Mouse (Mus musculus) embryo, embryonic 11 days (tissue): ENCODE results near the gene Ppp2r3a.
A peak's percentile ranks its signal among the peaks of the same experiment; 100 is the strongest.

Source experiments
- DNase-seq: peaks from one replicate; pipeline ENCODE4 v3.0.0-alpha.2; 2015

Ppp2r3a gene

GRCm38 (mm10) chr9:101250981-101251643 lies 483 bp downstream of the Ppp2r3a start:
- DNase-seq: no peak

GRCm38 (mm10) chr9:101250486-101250885 lies 1.1 kb downstream of the Ppp2r3a start:
- DNase-seq: peak; percentile 31

- no peak for DNase-seq
Measured at GRCm38 (mm10) chr9:101249626-101250025, 2.0 kb downstream of the Ppp2r3a start.

GRCm38 (mm10) chr9:101247541-101247940 lies 4.1 kb downstream of the Ppp2r3a start:
- DNase-seq: no peak

GRCm38 (mm10) chr9:101245493-101245892 lies 6.1 kb downstream of the Ppp2r3a start:
- no peak for DNase-seq

GRCm38 (mm10) chr9:101243711-101244110 lies 7.9 kb downstream of the Ppp2r3a start:
- no peak for DNase-seq

GRCm38 (mm10) chr9:101240161-101240560 lies 11.4 kb downstream of the Ppp2r3a start:
- DNase-seq: no peak

- DNase-seq: no peak
Measured at GRCm38 (mm10) chr9:101235786-101236185, 15.8 kb downstream of the Ppp2r3a start.

GRCm38 (mm10) chr9:101232034-101232433 lies 19.6 kb downstream of the Ppp2r3a start:
- DNase-seq: no peak

GRCm38 (mm10) chr9:101230028-101230427 lies 21.6 kb downstream of the Ppp2r3a start:
- no peak for DNase-seq

GRCm38 (mm10) chr9:101228892-101229291 lies 22.7 kb downstream of the Ppp2r3a start:
- no peak for DNase-seq

GRCm38 (mm10) chr9:101207984-101208383 lies 43.6 kb downstream of the Ppp2r3a start:
- DNase-seq: no peak

- no peak for DNase-seq
Measured at GRCm38 (mm10) chr9:101206516-101206915, 45.1 kb downstream of the Ppp2r3a start.

GRCm38 (mm10) chr9:101205216-101205615 lies 46.4 kb downstream of the Ppp2r3a start:
- no peak for DNase-seq

GRCm38 (mm10) chr9:101204059-101204458 lies 47.5 kb downstream of the Ppp2r3a start:
- DNase-seq: no peak

- DNase-seq: no peak
Measured at GRCm38 (mm10) chr9:101200627-101201026, 51.0 kb downstream of the Ppp2r3a start.

GRCm38 (mm10) chr9:101198804-101199203 lies 52.8 kb downstream of the Ppp2r3a start:
- DNase-seq: no peak

GRCm38 (mm10) chr9:101198261-101198660 lies 53.3 kb downstream of the Ppp2r3a start:
- DNase-seq: no peak

- DNase-seq: peak; percentile 93
Measured at GRCm38 (mm10) chr9:101181962-101182701, 69.5 kb downstream of the Ppp2r3a start.

GRCm38 (mm10) chr9:101181291-101181690 lies 70.3 kb downstream of the Ppp2r3a start:
- DNase-seq: no peak

- no peak for DNase-seq
Measured at GRCm38 (mm10) chr9:101180234-101180633, 71.4 kb downstream of the Ppp2r3a start.

- DNase-seq: no peak
Measured at GRCm38 (mm10) chr9:101160627-101161026, 91.0 kb downstream of the Ppp2r3a start.

- no peak for DNase-seq
Measured at GRCm38 (mm10) chr9:101160092-101160491, 91.5 kb downstream of the Ppp2r3a start.

- peak; percentile 56 for DNase-seq
Measured at GRCm38 (mm10) chr9:101159431-101159830, 92.2 kb downstream of the Ppp2r3a start.
